Mouse (Mus musculus) testis, postnatal 14 days (tissue): ENCODE data around the gene Lcmt2.

Experiments used
- DNase-seq: peaks from one replicate; pipeline ENCODE4 v3.0.0; 2021; ENCODE audit warnings: low spot score

Gene Lcmt2

GRCm38 (mm10) chr2:121115418-121115817 lies 25.0 kb downstream of the Lcmt2 start:
- DNase-seq, result no peak

- no peak for DNase-seq
Observed at GRCm38 (mm10) chr2:121109695-121110094, 30.8 kb downstream of the Lcmt2 start, which contains the start of gene Tgm7. Tgm7 (minus strand) TSS chr2:121109795.

DNA sequence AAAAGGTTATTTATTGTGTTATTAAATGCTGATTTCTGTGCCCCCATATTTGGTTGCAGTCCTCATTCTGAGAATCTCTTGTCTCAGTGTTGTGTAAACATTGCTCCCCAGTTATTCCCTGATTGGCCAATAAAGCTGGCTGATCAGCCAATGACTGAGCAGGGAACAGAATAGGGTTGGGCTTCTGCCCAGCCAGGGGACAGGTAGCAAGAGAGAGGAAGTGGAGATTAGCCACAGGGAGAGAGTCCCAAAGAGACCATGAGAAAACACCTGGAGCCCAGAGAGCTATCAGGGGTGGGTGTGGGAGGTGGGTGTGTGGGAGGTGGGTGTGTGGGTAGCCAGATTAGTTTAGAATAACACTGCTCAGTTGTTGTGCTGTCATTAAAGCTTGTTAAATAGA lies 34.5 kb downstream of the Lcmt2 start:
- DNase-seq, result no peak

DNA sequence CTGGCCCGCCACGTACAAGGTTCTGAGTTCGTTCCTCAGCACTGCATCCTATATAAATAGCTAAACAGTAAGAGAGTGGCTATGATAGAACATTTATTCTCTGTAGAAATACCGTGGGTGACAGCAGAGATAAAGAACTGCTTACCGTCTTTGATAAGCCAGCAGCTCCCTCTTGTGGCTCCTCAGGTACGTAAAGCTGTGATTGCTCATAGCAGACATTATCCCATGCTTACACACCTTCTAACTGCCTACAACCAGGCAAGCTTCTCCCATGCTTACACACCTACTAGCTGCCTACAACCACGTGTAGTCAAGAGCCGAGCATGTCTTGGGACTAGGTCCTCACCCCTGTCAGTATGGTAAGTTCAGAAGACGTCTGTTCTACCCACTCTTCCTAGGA lies 38.4 kb downstream of the Lcmt2 start:
- DNase-seq, result no peak

GRCm38 (mm10) chr2:121089751-121090150 lies 50.7 kb downstream of the Lcmt2 start:
- DNase-seq, result no peak

- no peak for DNase-seq
Observed at GRCm38 (mm10) chr2:121088507-121088906, 51.9 kb downstream of the Lcmt2 start.

DNA sequence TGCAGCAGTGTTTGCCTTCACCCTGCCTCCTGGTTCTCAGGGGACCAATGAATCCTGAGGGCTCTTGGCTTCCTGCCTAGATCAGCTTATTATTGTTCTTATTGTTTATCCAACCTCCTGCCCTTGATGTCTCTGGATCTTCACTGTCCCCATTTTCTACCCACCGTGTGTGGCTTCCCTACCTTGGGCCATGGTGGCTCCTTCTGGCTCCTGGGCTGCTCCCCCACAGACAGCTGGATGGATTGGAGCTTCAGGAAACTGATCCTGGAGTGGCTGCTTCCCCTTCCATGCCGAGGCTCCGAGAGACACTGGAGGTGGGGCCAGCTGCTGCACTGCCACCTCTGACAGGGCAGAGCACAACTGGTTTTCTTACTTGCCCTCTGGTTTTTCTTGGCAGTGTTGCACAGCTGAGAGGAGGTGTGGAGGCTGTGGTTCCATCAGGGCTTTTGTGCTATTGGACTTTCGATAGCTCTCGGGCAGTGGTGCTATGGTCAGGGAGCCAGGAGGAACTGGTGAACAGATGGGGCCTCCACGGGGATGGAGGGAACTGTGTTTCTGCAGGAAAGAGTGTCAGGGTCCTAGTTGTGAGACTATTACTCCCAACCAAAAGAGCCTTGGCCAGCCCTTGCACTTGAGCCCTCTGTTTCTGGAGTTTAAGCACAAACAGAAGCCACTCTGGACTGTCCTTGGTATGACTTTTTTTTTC lies 54.8 kb downstream of the Lcmt2 start, which contains the start of gene Tgm5:
Tgm5 (minus strand) TSS at position 362 of the 706 bp plus-strand sequence.
- DNase-seq, result no peak

GRCm38 (mm10) chr2:121082626-121083025 lies 57.8 kb downstream of the Lcmt2 start:
- no peak for DNase-seq
